Mouse (Mus musculus): Measurements from ENCODE around the gene Dhx40.
"Not testable (repeated sequence)": the region's sequence is repeated elsewhere in the genome, so short reads cannot be mapped to it uniquely, and the experiment has no call there.

Dhx40 gene

GRCm38 (mm10) chr11:86818928-86819327, 11.4 kb upstream of the Dhx40 start:
- DNase-seq (ENCODE audit: low read depth, low spot score): no peak

- DNase-seq (ENCODE audit: low read depth, low spot score): not testable (repeated sequence)
Measured at GRCm38 (mm10) chr11:86816288-86816687, 8.7 kb upstream of the Dhx40 start.

GRCm38 (mm10) chr11:86814481-86814880, 6.9 kb upstream of the Dhx40 start:
- DNase-seq (ENCODE audit: low read depth, low spot score): not testable (repeated sequence)

- DNase-seq (ENCODE audit: low read depth, low spot score): not testable (repeated sequence)
Measured at GRCm38 (mm10) chr11:86813256-86813655, 5.7 kb upstream of the Dhx40 start.

- no peak for DNase-seq (ENCODE audit: low read depth, low spot score)
Measured at GRCm38 (mm10) chr11:86811326-86811630, 3.7 kb upstream of the Dhx40 start.

GRCm38 (mm10) chr11:86810572-86811325, 3.2 kb upstream of the Dhx40 start:
- no peak for DNase-seq (ENCODE audit: low read depth, low spot score)

- DNase-seq (ENCODE audit: low read depth, low spot score): no peak
Measured at GRCm38 (mm10) chr11:86809828-86810227, 2.3 kb upstream of the Dhx40 start.

GRCm38 (mm10) chr11:86807001-86807477, 507 bp downstream of the Dhx40 start:
- peak; percentile 82 for DNase-seq (ENCODE audit: low read depth, low spot score)

GRCm38 (mm10) chr11:86794161-86794560, 13.4 kb downstream of the Dhx40 start:
- DNase-seq (ENCODE audit: low read depth, low spot score): no peak

- not testable (repeated sequence) for DNase-seq (ENCODE audit: low read depth, low spot score)
Measured at GRCm38 (mm10) chr11:86787436-86787835, 20.1 kb downstream of the Dhx40 start.

- DNase-seq (ENCODE audit: low read depth, low spot score): no peak
Measured at GRCm38 (mm10) chr11:86785767-86786166, 21.8 kb downstream of the Dhx40 start.

- no peak for DNase-seq (ENCODE audit: low read depth, low spot score)
Measured at GRCm38 (mm10) chr11:86769884-86770283, 37.7 kb downstream of the Dhx40 start.

- DNase-seq (ENCODE audit: low read depth, low spot score): no peak
Measured at GRCm38 (mm10) chr11:86764501-86764900, 43.0 kb downstream of the Dhx40 start.

GRCm38 (mm10) chr11:86763127-86763526, 44.4 kb downstream of the Dhx40 start:
- DNase-seq (ENCODE audit: low read depth, low spot score): not testable (repeated sequence)

GRCm38 (mm10) chr11:86760357-86760756, 47.2 kb downstream of the Dhx40 start:
- no peak for DNase-seq (ENCODE audit: low read depth, low spot score)

GRCm38 (mm10) chr11:86759886-86760285, 47.7 kb downstream of the Dhx40 start:
- no peak for DNase-seq (ENCODE audit: low read depth, low spot score)

GRCm38 (mm10) chr11:86759226-86759625, 48.3 kb downstream of the Dhx40 start:
- no peak for DNase-seq (ENCODE audit: low read depth, low spot score)

GRCm38 (mm10) chr11:86758559-86758958, 49.0 kb downstream of the Dhx40 start:
- no peak for DNase-seq (ENCODE audit: low read depth, low spot score)

GRCm38 (mm10) chr11:86757480-86758371, 49.8 kb downstream of the Dhx40 start, which contains the start of gene Cltc:
Cltc (minus strand) TSS chr11:86757565.
- peak; percentile 99 for DNase-seq (ENCODE audit: low read depth, low spot score)

GRCm38 (mm10) chr11:86757142-86757479, 50.4 kb downstream of the Dhx40 start:
- no peak for DNase-seq (ENCODE audit: low read depth, low spot score)

GRCm38 (mm10) chr11:86756156-86757141, 51.1 kb downstream of the Dhx40 start:
- DNase-seq (ENCODE audit: low read depth, low spot score): peak; percentile 50

Measured in mesoderm, embryonic 11.5 days (tissue).